Mouse (Mus musculus): ENCODE measurements around the gene Opa3.

DNA sequence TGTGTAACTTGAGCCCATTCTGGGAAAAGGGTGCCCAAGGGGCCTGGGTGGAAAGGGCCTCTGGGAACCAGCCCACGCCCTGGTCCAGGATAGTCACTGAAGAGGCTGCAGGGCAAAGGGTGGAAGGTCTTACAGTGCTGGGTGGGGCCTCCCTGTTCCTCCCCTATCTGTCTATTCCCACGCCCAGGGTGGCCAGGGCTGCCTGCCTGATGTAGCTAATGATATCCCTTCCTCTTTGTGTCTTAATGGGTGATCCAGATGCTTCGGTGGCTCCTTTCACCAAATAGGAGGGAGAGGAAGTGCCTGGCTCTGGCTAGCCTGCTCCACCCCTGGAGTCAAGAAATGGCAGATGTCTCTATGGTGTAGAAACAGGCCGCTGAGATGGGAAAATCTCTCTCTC, 3.2 kb upstream of the Opa3 start:
- no peak for TF ChIP-seq CTCF (IDR thresholded peaks at IDR 0.05; ENCODE audit: low read depth)
- no peak for TF ChIP-seq EP300 (optimal IDR thresholded peaks at IDR 0.05)
